Mouse (Mus musculus): ENCODE measurements at regions not wholly inside any gene's neighbourhood (a gene's known extent, or its start where the extent isn't known, plus 50 kb on each side); places are given as distances from the start of the nearest gene placed in this dataset.

DNA sequence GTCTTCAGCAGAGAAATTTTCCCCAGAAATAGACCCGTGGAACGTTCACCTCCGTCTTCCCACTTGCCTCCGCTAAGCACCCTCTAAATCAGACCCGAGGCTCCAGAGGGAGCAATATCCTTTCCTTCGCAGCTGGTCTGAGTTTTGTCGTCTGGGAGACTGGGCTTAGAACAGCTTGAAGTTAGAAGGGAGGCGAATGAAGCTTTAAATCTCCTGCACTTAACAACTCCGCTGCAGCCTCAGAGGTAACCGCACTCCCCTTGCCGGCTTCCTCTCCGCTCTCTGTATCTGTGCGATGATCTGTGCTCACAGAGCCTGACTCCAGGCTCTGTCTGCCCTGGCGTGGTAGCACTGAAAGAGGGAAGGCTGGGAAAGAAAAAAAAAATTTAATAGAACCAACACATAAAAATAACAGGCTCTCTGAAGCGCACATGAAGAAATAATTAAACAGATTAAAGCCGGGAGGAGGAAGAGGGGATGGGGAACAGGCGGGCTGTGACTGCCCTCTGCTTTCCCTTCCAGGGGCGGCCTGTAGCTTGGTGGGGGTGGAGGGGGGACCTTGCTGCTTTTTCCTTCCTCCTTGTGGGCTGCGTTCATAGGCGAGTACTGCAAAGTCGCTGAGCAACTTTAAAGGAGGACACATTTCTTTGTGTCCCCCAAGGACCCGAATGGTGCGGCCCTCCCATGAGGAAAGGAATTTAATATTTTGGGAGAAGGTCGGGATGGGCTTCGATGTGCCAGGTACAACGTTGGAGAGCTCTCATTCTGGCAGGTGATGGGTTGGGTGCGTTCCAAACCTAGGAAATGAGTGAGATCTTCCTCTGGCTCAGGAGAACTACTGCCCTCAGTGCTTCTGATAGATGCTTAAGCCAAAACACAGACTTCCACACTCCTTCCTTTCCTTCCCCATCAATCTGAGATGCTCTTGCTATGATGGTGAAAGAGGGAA is 529.9 kb upstream of the Adam5 start:
- TF ChIP-seq NRF1 (IDR thresholded peaks at IDR 0.05; ENCODE audit: low read depth, low read length) (no peak), EP300 (IDR thresholded peaks at IDR 0.05; ENCODE audit: low read length) (no peak), CTCF (conservative IDR thresholded peaks at IDR 0.05 in 1 of 2, IDR thresholded peaks at IDR 0.05 in 1 of 2; ENCODE audit: low read depth in 2 of 2, low read length in 2 of 2) (no peak), TCF12 (IDR thresholded peaks at IDR 0.05; ENCODE audit: low read depth, low read length) (no peak), SMC3 (IDR thresholded peaks at IDR 0.05; ENCODE audit: low read depth, low read length) (no peak), NELFE (IDR thresholded peaks at IDR 0.05; ENCODE audit: low read depth, low read length) (no peak), E2F4 (IDR thresholded peaks at IDR 0.05; ENCODE audit: insufficient replicate concordance, low read depth, low read length) (no peak), MAFK (IDR thresholded peaks at IDR 0.05; ENCODE audit: insufficient replicate concordance, low read length) (no peak), HCFC1 (IDR thresholded peaks at IDR 0.05; ENCODE audit: low read depth, low read length) (no peak), POLR2A (IDR thresholded peaks at IDR 0.05; ENCODE audit: low read depth, low read length) (no peak), RAD21 (IDR thresholded peaks at IDR 0.05; ENCODE audit: low read depth, low read length) (no peak), BHLHE40 (IDR thresholded peaks at IDR 0.05; ENCODE audit: low read depth, low read length) (no peak), MAZ (IDR thresholded peaks at IDR 0.05; ENCODE audit: low read depth, low read length) (no peak)
